Mouse (Mus musculus) megakaryocyte, embryonic 14.5 days (primary cell): ENCODE results near the gene Lrrc25.

Source experiments
- FLI1 ChIP-seq: IDR thresholded peaks from 2 replicates; pipeline ENCODE4 v1.6.1; 2012; ENCODE audit warnings: low read length, inconsistent platforms, mixed read lengths
- GATA1 ChIP-seq: IDR thresholded peaks from 3 replicates; pipeline ENCODE4 v1.6.1; 2012; ENCODE audit warnings: mixed read lengths, low read length, inconsistent platforms, borderline replicate concordance

DNA sequence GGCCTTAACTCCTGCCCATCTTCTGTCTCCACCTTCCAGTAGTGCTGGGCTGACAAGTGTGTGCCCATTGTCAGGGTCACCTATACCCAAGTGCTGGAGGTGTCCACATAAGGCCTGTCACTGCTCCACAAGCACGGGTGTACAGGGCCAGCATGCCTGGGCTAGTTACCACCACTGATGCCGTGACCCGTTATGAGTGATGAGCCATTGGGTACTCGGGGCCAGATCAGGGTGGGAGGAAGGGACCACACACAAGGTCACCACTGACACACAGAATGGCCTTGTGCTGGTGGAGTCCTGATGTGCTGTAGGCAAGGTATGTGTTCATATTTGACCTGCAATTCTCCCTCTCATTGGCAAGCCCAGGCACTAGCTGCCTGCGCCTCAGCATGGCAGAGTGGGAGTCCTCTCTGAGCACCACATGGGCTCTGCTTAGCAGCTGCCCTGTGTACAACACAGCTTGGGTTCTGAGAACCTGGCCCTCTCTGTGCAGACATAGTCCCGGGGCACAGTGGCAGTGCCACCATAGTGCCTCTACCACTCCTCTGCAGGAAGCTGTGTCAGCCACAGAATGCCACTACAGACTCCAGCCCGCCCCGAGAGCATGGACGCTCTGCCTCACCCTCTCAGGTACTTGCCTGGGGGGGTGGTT, 31.2 kb upstream of the Lrrc25 start:
- no peak for TF ChIP-seq FLI1
- TF ChIP-seq GATA1 = no peak
